Mouse (Mus musculus) kidney, postnatal 0 days (tissue): ENCODE measurements around the gene Osmr. TPM values are rescaled to one million over a fixed set of nuclear protein-coding genes. Genes with fewer than 3 reads are reported as not detected.

Experiments
- ATAC-seq: fragments of 200-750 bp; cut with Nextera tagmentation; replicated peaks from 2 replicates; pipeline ENCODE4 v1.8.0; 2017; ENCODE audit warnings: low read depth, moderate number of reproducible peaks, moderate TSS enrichment, moderate library complexity; ENCODE audit not compliant: low FRiP score
- DNase-seq: peaks from one replicate; pipeline ENCODE4 v3.0.0-alpha.2; 2016; ENCODE audit warnings: low spot score
- H3K27ac ChIP-seq: fragments of 300-500 bp; sonication (generic); 2 replicates; pipeline ENCODE4 v1.5.1; 2014; ENCODE audit warnings: mild to moderate bottlenecking
- H3K27me3 ChIP-seq: fragments of 300-500 bp; sonication (generic); 2 replicates; pipeline ENCODE4 v1.6.1; 2014; ENCODE audit warnings: low read length, mixed read lengths; ENCODE audit not compliant: insufficient read depth
- H3K36me3 ChIP-seq: fragments of 300-500 bp; sonication (generic); 2 replicates; pipeline ENCODE4 v1.6.1; 2014; ENCODE audit warnings: low read length, mixed read lengths; ENCODE audit not compliant: insufficient read depth
- H3K4me1 ChIP-seq: fragments of 300-500 bp; sonication (generic); replicated peaks from 2 replicates; pipeline ENCODE4 v1.6.1; 2014; ENCODE audit warnings: antibody characterized with exemption, low read length, mixed read lengths; ENCODE audit not compliant: insufficient read depth
- H3K4me2 ChIP-seq: fragments of 300-500 bp; sonication (generic); 2 replicates; pipeline ENCODE4 v1.6.1; 2014; ENCODE audit warnings: mild to moderate bottlenecking, low read length, moderate library complexity, mixed read lengths
- H3K4me3 ChIP-seq: fragments of 300-500 bp; sonication (generic); replicated peaks from 2 replicates; pipeline ENCODE4 v1.5.1; 2014; ENCODE audit warnings: low read depth, low read length
- H3K9ac ChIP-seq: fragments of 300-500 bp; sonication (generic); 2 replicates; pipeline ENCODE4 v1.6.1; 2014; ENCODE audit warnings: low read depth, low read length
- H3K9me3 ChIP-seq: fragments of 300-500 bp; sonication (generic); replicated peaks from 2 replicates; pipeline ENCODE4 v1.6.1; 2016; ENCODE audit warnings: low read length, inconsistent platforms, mixed read lengths
- CTCF ChIP-seq: IDR thresholded peaks from 2 replicates; pipeline ENCODE4 v1.5.1; 2016; ENCODE audit warnings: antibody characterized with exemption, low read depth, mild to moderate bottlenecking, moderate library complexity
- WGBS: fragments of 180-500 bp; shearing (Covaris S2); extraction: QIAGEN DNeasy Blood & Tissue Kit; methylation state at CpG from one replicate; pipeline ENCODE4 v1.1.7; 2014; 5-methylcytosine and 5-hydroxymethylcytosine counted together
- polyA plus RNA-seq: library from polyadenylated mRNA; unstranded; fragments of >200 nt; fragmentation: Nextera tagmentation; extraction: Ambion mirVana; gene quantifications from 2 replicates; pipeline ENCODE4 v1.2.1, GENCODE M21; 2015

Osmr gene
- polyA plus RNA-seq, 1 experiment from 2014 or later: 2.9 TPM

- Histone ChIP-seq H3K9ac (no peak overlapping the region), H3K27me3 (no peaks in the 10 kb centered on the region), H3K36me3 (no peaks in the 10 kb centered on the region), H3K4me2 (no peak overlapping the region), H3K4me3 (no peak overlapping the region), H3K27ac (no peak overlapping the region), H3K9me3 (no peaks in the 10 kb centered on the region), H3K4me1 (0 out of 2 replicates have a peak, but pooled peaks cover 3% of the 10 kb centered on the region)
- ATAC-seq (no peak), DNase-seq (no peak)
- no peak for TF ChIP-seq CTCF
- 83% methylated on average over 19 of the region's 19 CpGs for WGBS
Observed at GRCm38 (mm10) chr15:6906260-6907047, 31.7 kb upstream of the Osmr start.

- no peak overlapping the region for H3K27ac ChIP-seq
- no peak for TF ChIP-seq CTCF
- no peaks in the 10 kb centered on the region for H3K27me3 ChIP-seq
- no peak for DNase-seq
- no peak overlapping the region for H3K9ac ChIP-seq
- 0 out of 2 replicates have a peak, but pooled peaks cover 3% of the 10 kb centered on the region for H3K4me1 ChIP-seq
- WGBS: 77% methylated on average over 4 of the region's 4 CpGs
- H3K9me3 ChIP-seq: no peaks in the 10 kb centered on the region
- H3K4me3 ChIP-seq: no peak overlapping the region
- no peak overlapping the region for H3K4me2 ChIP-seq
- no peak for ATAC-seq
- H3K36me3 ChIP-seq: no peaks in the 10 kb centered on the region
Observed at GRCm38 (mm10) chr15:6905726-6906125, 31.0 kb upstream of the Osmr start.

- H3K9me3 ChIP-seq: no peaks in the 10 kb centered on the region
- no peak overlapping the region for H3K4me2 ChIP-seq
- no peaks in the 10 kb centered on the region for H3K36me3 ChIP-seq
- H3K27ac ChIP-seq: no peak overlapping the region
- WGBS: 73% methylated on average over 9 of the region's 9 CpGs
- no peak for ATAC-seq
- no peak overlapping the region for H3K9ac ChIP-seq
- H3K27me3 ChIP-seq: no peaks in the 10 kb centered on the region
- H3K4me3 ChIP-seq: no peak overlapping the region
- no peak for TF ChIP-seq CTCF
- DNase-seq: no peak
- no peaks in the 10 kb centered on the region for H3K4me1 ChIP-seq
Observed at GRCm38 (mm10) chr15:6903286-6903975, 28.7 kb upstream of the Osmr start.

GRCm38 (mm10) chr15:6901982-6902639 is 27.3 kb upstream of the Osmr start:
- ATAC-seq: no peak
- Histone ChIP-seq H3K36me3 (no peaks in the 10 kb centered on the region), H3K4me3 (no peak overlapping the region), H3K27me3 (no peaks in the 10 kb centered on the region), H3K9me3 (no peaks in the 10 kb centered on the region), H3K27ac (no peak overlapping the region), H3K4me1 (no peaks in the 10 kb centered on the region), H3K9ac (no peak overlapping the region), H3K4me2 (no peak overlapping the region)
- WGBS: 80% methylated on average over 5 of the region's 5 CpGs
- no peak for DNase-seq
- TF ChIP-seq CTCF: no peak

GRCm38 (mm10) chr15:6901236-6901635 is 26.5 kb upstream of the Osmr start:
- Histone ChIP-seq H3K9me3 (no peaks in the 10 kb centered on the region), H3K4me1 (no peaks in the 10 kb centered on the region), H3K9ac (no peak overlapping the region), H3K4me2 (no peak overlapping the region), H3K36me3 (no peaks in the 10 kb centered on the region), H3K27ac (no peak overlapping the region), H3K27me3 (no peaks in the 10 kb centered on the region), H3K4me3 (no peak overlapping the region)
- ATAC-seq: no peak
- TF ChIP-seq CTCF: no peak
- DNase-seq: no peak
- WGBS: 68% methylated on average over 6 of the region's 6 CpGs

- no peak for TF ChIP-seq CTCF
- DNase-seq: no peak
- H3K36me3 ChIP-seq: no peaks in the 10 kb centered on the region
Observed at GRCm38 (mm10) chr15:6884260-6884659, 9.5 kb upstream of the Osmr start.

More at GRCm38 (mm10) chr15:6884260-6884659, 9.5 kb upstream of the Osmr start:
- Histone ChIP-seq H3K27me3 (no peaks in the 10 kb centered on the region), H3K4me3 (no peak overlapping the region), H3K9me3 (no peaks in the 10 kb centered on the region), H3K4me1 (no peaks in the 10 kb centered on the region), H3K9ac (no peak overlapping the region), H3K4me2 (no peak overlapping the region), H3K27ac (no peak overlapping the region)
- ATAC-seq: no peak
- 88% methylated on average over 6 of the region's 6 CpGs for WGBS
